Mouse (Mus musculus): ENCODE data around the gene Clk2. TPM values are rescaled to one million over a fixed set of nuclear protein-coding genes. Genes with fewer than 3 reads are reported as not detected.

The Clk2 gene
- 66.6 and 72.2 TPM in 2 replicates for polyA plus RNA-seq (2012; rRNA removed)

DNA sequence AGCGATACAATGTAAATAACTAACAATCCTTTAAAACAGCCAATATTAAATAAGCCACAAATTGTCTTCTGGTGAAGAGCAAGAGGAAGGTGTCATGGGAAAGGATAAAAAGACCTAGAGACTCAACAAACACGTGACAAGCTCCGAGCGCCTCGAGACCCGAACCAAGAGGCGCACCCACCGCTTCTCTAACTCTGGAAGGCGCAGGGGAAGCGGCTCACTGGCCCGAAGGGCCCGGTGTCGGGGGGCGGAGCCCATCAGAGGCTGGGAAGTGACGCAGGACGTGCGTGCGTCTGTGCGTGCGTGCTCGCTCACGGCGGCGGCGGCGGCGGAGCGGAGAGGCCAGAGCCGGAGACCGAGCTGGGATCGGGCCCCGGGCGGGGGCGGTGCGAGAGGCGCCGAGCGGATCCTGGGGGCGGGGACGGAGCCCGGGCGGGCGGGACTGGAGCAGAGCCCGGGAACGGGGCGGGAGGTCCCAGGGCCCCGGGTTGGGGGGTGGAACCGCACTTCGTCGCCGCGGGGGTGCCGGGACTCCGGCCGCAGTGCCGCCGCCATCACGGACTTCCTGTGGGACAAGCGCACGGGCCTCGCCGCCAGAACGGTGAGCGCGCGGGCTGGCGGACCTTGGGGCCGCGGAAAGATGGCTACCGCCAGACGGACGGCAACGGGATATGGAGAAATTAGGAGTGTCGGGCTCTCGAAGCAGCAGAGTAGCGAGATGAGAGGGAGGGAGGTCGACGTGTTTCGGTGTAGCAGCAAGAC, at the start of gene Clk2:
TSS of gene Clk2 (plus strand) at position 290 of the 762 bp plus-strand sequence.
- TF ChIP-seq POLR2A (IDR thresholded peaks at IDR 0.05; ENCODE audit: low read depth, low read length) (peak; percentile 77), CTCF (IDR thresholded peaks at IDR 0.05; ENCODE audit: extremely low read depth, insufficient read depth, insufficient read length, insufficient replicate concordance) (no peak)
- Histone ChIP-seq H3K36me3 (ENCODE audit: control insufficient read depth, insufficient read depth, low read length) (peaks cover 21% of the 10 kb centered on the region), H3K4me3 (ENCODE audit: extremely low read depth, insufficient read depth, insufficient read length) (peak within 1 kb of the TSS; percentile 65), H3K4me1 (ENCODE audit: control insufficient read depth, insufficient read depth, insufficient read length) (peaks cover 3% of the 10 kb centered on the region), H3K27me3 (ENCODE audit: control insufficient read depth, insufficient read depth, low read length) (peaks cover 3% of the 10 kb centered on the region; the same call in 1 of the 2 replicates), H3K27ac (ENCODE audit: insufficient read depth, low read length) (peak within 1 kb of the TSS; percentile 54)
- under 1% methylated on average over 78 of the region's 79 CpGs for WGBS
- DNase-seq (ENCODE audit: low read depth in 1 of 2, low spot score in 2 of 2), result peak; percentile 74 to 93

DNA sequence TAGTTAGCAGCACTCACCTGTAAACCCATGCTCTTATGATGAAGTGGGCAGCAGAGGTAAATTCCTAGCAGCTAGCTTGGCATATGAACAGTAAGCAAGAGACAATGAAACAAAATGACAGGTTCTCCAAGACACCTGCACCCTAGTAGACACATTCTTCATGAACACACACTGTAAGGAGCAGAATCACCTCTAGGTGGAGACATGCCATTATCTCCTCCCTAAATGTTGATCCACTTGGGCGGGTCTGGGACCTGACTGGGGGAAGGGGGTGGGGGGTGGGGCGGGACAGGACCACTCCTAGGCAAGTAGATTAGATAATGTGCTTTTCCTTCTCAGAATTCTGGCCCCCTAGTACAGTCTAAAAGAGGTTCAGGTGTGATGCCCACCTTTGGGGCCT, 49.1 kb upstream of the Clk2 start:
- WGBS, result 8% methylated on average over 2 of the region's 2 CpGs
- H3K27me3 ChIP-seq (ENCODE audit: control insufficient read depth, insufficient read depth, low read length), result no peaks in the 10 kb centered on the region
- no peaks in the 10 kb centered on the region for H3K4me1 ChIP-seq (ENCODE audit: control insufficient read depth, insufficient read depth, insufficient read length)
- H3K36me3 ChIP-seq (ENCODE audit: control insufficient read depth, insufficient read depth, low read length), result no peaks in the 10 kb centered on the region
- no peak overlapping the region for H3K4me3 ChIP-seq (ENCODE audit: extremely low read depth, insufficient read depth, insufficient read length)
- DNase-seq (ENCODE audit: low read depth in 1 of 2, low spot score in 2 of 2), result peak; percentile 14 to 31
- H3K27ac ChIP-seq (ENCODE audit: insufficient read depth, low read length), result no peak overlapping the region
- TF ChIP-seq POLR2A (IDR thresholded peaks at IDR 0.05; ENCODE audit: low read depth, low read length) (no peak), CTCF (IDR thresholded peaks at IDR 0.05; ENCODE audit: extremely low read depth, insufficient read depth, insufficient read length, insufficient replicate concordance) (peak; percentile 11; the same call in 1 of the 2 replicates)

DNA sequence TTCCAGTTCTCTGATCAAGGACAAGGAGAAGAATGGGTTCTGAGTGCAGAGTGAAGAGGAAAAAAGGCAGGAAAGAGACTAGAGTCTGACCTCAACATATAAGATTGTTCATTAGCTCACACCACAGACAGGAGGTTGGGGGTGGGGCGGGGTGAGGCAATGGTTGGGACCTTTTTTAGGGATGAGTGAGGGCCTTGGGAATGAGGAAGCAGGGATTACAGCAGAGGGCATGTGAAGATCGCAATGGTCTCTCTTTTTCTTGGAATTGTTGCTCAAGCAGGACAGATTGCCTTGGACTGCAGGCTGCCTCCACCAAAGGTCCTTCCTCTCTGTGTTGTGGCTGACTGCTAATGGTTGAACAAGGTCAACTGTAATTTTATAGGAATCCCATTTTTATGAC, 41.3 kb upstream of the Clk2 start:
- no peaks in the 10 kb centered on the region for H3K27me3 ChIP-seq (ENCODE audit: control insufficient read depth, insufficient read depth, low read length)
- TF ChIP-seq POLR2A (IDR thresholded peaks at IDR 0.05; ENCODE audit: low read depth, low read length) (no peak), CTCF (IDR thresholded peaks at IDR 0.05; ENCODE audit: extremely low read depth, insufficient read depth, insufficient read length, insufficient replicate concordance) (no peak)
- no peaks in the 10 kb centered on the region for H3K4me1 ChIP-seq (ENCODE audit: control insufficient read depth, insufficient read depth, insufficient read length)
- no peak overlapping the region for H3K27ac ChIP-seq (ENCODE audit: insufficient read depth, low read length)
- no peak overlapping the region for H3K4me3 ChIP-seq (ENCODE audit: extremely low read depth, insufficient read depth, insufficient read length)
- no peaks in the 10 kb centered on the region for H3K36me3 ChIP-seq (ENCODE audit: control insufficient read depth, insufficient read depth, low read length)
- 74% methylated on average over 2 of the region's 2 CpGs for WGBS
- DNase-seq (ENCODE audit: low read depth in 1 of 2, low spot score in 2 of 2), result no peak

DNA sequence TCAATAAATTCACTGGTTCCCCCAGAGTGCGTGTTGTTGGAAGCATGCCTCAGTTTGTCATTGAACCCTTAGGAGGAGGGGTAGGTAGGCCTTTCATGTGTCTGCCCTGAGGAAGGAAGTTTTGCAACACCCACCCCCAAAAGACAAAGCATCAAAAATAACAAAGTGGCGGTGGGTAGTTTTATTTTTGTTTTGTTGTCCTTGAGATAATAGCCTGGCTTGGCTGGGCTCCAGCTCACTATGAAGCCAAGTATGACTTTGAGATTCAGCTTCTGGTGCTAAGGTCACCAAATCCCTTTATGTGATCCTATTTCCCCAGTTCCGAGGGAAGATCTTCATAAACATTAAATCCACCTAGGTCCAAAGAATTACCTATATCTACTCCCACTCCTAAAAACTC, 40.4 kb upstream of the Clk2 start:
- no peak for DNase-seq (ENCODE audit: low read depth in 1 of 2, low spot score in 2 of 2)
- H3K36me3 ChIP-seq (ENCODE audit: control insufficient read depth, insufficient read depth, low read length), result no peaks in the 10 kb centered on the region
- H3K27ac ChIP-seq (ENCODE audit: insufficient read depth, low read length), result no peak overlapping the region
- H3K27me3 ChIP-seq (ENCODE audit: control insufficient read depth, insufficient read depth, low read length), result no peaks in the 10 kb centered on the region
- no peak for TF ChIP-seq POLR2A (IDR thresholded peaks at IDR 0.05; ENCODE audit: low read depth, low read length)
- no peak for TF ChIP-seq CTCF (IDR thresholded peaks at IDR 0.05; ENCODE audit: extremely low read depth, insufficient read depth, insufficient read length, insufficient replicate concordance)
- H3K4me3 ChIP-seq (ENCODE audit: extremely low read depth, insufficient read depth, insufficient read length), result no peak overlapping the region
- H3K4me1 ChIP-seq (ENCODE audit: control insufficient read depth, insufficient read depth, insufficient read length), result no peaks in the 10 kb centered on the region
- 70% methylated on average over 3 of the region's 3 CpGs for WGBS

DNA sequence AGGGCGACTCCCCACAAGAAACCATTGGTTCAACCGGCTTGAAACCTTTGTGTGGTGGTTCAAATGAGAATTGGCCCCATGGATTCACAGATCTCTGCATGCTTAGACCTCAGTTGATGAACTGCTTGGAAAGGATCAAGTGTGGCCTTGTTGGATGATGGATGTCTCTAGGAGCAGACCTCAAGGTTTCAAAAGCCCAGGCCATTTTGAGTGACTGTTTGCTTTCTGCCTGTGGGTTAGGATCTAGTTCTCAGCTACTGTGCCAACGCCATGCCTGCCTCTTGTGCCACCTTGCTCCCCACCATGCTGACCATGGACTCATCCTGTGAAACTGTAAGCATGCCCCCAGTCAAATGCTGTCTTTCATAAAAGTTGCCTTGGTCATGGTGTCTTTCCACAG, 38.6 kb upstream of the Clk2 start:
- no peak for TF ChIP-seq CTCF (IDR thresholded peaks at IDR 0.05; ENCODE audit: extremely low read depth, insufficient read depth, insufficient read length, insufficient replicate concordance)
- no peak for TF ChIP-seq POLR2A (IDR thresholded peaks at IDR 0.05; ENCODE audit: low read depth, low read length)
- DNase-seq (ENCODE audit: low read depth in 1 of 2, low spot score in 2 of 2), result no peak

DNA sequence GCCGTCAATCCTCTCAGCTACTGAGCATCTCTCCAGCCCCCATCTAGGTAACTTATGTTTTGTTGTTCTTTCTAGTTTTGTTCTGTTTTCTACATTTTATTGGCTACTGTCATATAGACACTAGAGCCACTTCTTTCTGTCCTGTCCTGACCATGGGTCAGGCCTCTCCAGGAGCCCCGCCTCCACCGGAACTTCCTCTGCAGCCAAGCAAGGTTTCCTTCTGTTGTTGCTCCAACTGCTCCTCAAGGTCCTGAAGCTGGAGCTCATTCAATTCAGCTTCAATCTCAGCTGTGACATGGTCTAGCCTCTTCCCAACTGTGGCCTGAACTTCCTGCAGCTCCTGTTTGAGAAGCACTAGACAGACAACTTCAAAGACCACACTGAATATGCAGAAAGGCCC, 34.7 kb upstream of the Clk2 start:
- 92% methylated on average over 3 of the region's 3 CpGs for WGBS
- DNase-seq (ENCODE audit: low read depth in 1 of 2, low spot score in 2 of 2), result no peak
- TF ChIP-seq POLR2A (IDR thresholded peaks at IDR 0.05; ENCODE audit: low read depth, low read length) (no peak), CTCF (IDR thresholded peaks at IDR 0.05; ENCODE audit: extremely low read depth, insufficient read depth, insufficient read length, insufficient replicate concordance) (no peak)
- H3K4me3 ChIP-seq (ENCODE audit: extremely low read depth, insufficient read depth, insufficient read length), result no peak overlapping the region
- no peak overlapping the region for H3K27ac ChIP-seq (ENCODE audit: insufficient read depth, low read length)
- no peaks in the 10 kb centered on the region for H3K27me3 ChIP-seq (ENCODE audit: control insufficient read depth, insufficient read depth, low read length)
- H3K4me1 ChIP-seq (ENCODE audit: control insufficient read depth, insufficient read depth, insufficient read length), result no peaks in the 10 kb centered on the region
- H3K36me3 ChIP-seq (ENCODE audit: control insufficient read depth, insufficient read depth, low read length), result no peaks in the 10 kb centered on the region

More for the DNA sequence above, 38.6 kb upstream of the Clk2 start:
- no peaks in the 10 kb centered on the region for H3K4me1 ChIP-seq (ENCODE audit: control insufficient read depth, insufficient read depth, insufficient read length)
- whole genome bisulfite sequencing, result 93% methylated on average over 3 of the region's 3 CpGs
- H3K36me3 ChIP-seq (ENCODE audit: control insufficient read depth, insufficient read depth, low read length), result no peaks in the 10 kb centered on the region
- H3K27ac ChIP-seq (ENCODE audit: insufficient read depth, low read length), result no peak overlapping the region
- no peak overlapping the region for H3K4me3 ChIP-seq (ENCODE audit: extremely low read depth, insufficient read depth, insufficient read length)
- no peaks in the 10 kb centered on the region for H3K27me3 ChIP-seq (ENCODE audit: control insufficient read depth, insufficient read depth, low read length)

DNA sequence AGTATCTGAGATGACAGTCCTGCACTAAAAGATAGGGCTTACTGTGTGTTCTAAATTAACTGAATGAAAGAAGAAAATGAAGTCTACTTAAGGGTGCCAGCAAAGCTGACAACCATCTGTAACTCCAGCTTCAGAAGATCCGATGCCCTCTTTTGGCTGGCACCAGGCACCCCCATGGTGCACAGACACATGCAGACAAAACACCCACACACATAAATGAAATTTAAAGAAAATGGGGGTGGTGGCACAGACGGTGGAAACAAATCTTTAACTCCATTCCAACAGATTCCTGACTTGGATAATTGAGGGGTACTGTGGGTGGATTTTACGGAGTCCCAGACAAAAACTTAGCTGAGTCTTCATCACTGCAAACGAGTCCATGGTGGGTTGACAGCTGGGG, 32.8 kb upstream of the Clk2 start:
- whole genome bisulfite sequencing, result 57% methylated on average over 4 of the region's 4 CpGs
- Histone ChIP-seq H3K4me1 (ENCODE audit: control insufficient read depth, insufficient read depth, insufficient read length) (no peaks in the 10 kb centered on the region), H3K27ac (ENCODE audit: insufficient read depth, low read length) (no peak overlapping the region), H3K4me3 (ENCODE audit: extremely low read depth, insufficient read depth, insufficient read length) (no peak overlapping the region), H3K36me3 (ENCODE audit: control insufficient read depth, insufficient read depth, low read length) (no peaks in the 10 kb centered on the region), H3K27me3 (ENCODE audit: control insufficient read depth, insufficient read depth, low read length) (no peaks in the 10 kb centered on the region)
- DNase-seq (ENCODE audit: low read depth in 1 of 2, low spot score in 2 of 2), result no peak
- no peak for TF ChIP-seq POLR2A (IDR thresholded peaks at IDR 0.05; ENCODE audit: low read depth, low read length)
- TF ChIP-seq CTCF (IDR thresholded peaks at IDR 0.05; ENCODE audit: extremely low read depth, insufficient read depth, insufficient read length, insufficient replicate concordance), result no peak
